Mouse (Mus musculus): ENCODE data around the gene Tmc5. TPM values are rescaled to one million over a fixed set of nuclear protein-coding genes. Genes with fewer than 3 reads are reported as not detected.

Gene Tmc5
- total and polyA plus RNA-seq, 3 experiments, result not detected

DNA sequence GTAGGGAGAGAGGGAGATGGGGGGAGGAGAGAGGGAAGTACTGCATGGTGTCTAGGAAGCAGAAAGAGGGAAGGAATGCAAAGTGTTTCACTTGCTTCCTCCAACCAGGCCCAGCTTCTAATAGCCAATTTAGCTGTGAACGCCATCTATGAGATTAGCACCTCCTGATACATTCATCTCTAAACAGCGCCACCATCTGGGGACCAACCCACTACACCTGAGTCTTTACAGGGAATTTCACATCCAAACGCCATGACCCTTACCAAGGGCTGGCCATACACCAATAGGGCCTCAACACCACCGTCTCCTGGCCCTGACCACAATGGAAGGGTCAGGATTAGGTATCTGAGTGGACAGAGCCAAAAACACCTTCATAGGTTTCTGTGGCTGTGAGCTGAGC lies 43.2 kb upstream of the Tmc5 start:
- peak; percentile 4 for DNase-seq (ENCODE audit: low read depth, low spot score)
- Histone ChIP-seq H3K4me3 (ENCODE audit: control insufficient read depth in 1 of 2, insufficient read depth in 1 of 2, low read depth in 2 of 2, low read length in 2 of 2) (no peak overlapping the region), H3K27me3 (ENCODE audit: control insufficient read depth in 1 of 2, insufficient read depth in 2 of 2, low read length in 2 of 2) (no peaks in the 10 kb centered on the region), H3K36me3 (ENCODE audit: control insufficient read depth in 1 of 2, insufficient read depth in 2 of 2, low read length in 2 of 2) (no peaks in the 10 kb centered on the region), H3K27ac (ENCODE audit: control insufficient read depth, low read depth, low read length) (no peak overlapping the region), H3K9me3 (replicated peaks; ENCODE audit: insufficient read depth, low read length) (no peaks in the 10 kb centered on the region), H3K79me2 (ENCODE audit: control insufficient read depth, insufficient read depth, low read length, poor library complexity) (no peaks in the 10 kb centered on the region), H3K4me1 (ENCODE audit: control insufficient read depth in 1 of 2, insufficient read depth in 2 of 2, low read length in 2 of 2) (no peaks in the 10 kb centered on the region), H3K9ac (ENCODE audit: control insufficient read depth, low read depth, low read length, poor library complexity, severe bottlenecking) (no peak overlapping the region)
- no peak for TF ChIP-seq TCF12 (IDR thresholded peaks at IDR 0.05; ENCODE audit: low read depth, low read length)
- no peak for TF ChIP-seq BHLHE40 (IDR thresholded peaks at IDR 0.05; ENCODE audit: borderline replicate concordance, low read depth, low read length)
- TF ChIP-seq SMC3 (IDR thresholded peaks at IDR 0.05; ENCODE audit: low read depth, low read length), result 0 out of 2 replicates have a peak, but pooled peaks have one; percentile 18
- TF ChIP-seq CTCF (IDR thresholded peaks at IDR 0.05 in 2 of 3, conservative IDR thresholded peaks at IDR 0.05 in 1 of 3; ENCODE audit: control insufficient read depth in 1 of 3, insufficient read depth in 1 of 3, low read depth in 2 of 3, low read length in 3 of 3, poor library complexity in 1 of 3, severe bottlenecking in 1 of 3), result peak; percentile 7 to 19 (median 12); a peak in 1 of 6 replicates

DNA sequence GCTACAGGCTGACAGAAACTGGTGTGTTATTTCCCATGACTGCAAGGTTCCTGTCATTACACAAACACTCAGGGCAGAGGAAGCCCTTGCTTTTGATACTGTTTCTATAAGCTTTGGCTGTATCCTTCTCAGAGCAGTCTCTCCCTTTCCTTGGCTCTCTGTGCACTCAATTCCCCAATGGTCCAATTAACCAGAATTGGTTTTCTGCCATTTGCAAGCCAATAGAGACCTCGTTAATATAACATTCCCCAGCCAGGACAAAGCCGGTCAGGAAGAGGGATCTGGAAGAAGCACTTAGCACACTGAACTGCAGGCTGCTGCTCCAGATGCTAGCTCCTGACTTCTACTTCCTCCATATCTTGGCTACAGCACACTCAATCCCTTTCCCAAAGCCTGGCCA lies 42.8 kb upstream of the Tmc5 start:
- no peak overlapping the region for H3K9ac ChIP-seq (ENCODE audit: control insufficient read depth, low read depth, low read length, poor library complexity, severe bottlenecking)
- DNase-seq (ENCODE audit: low read depth, low spot score), result no peak
- no peak overlapping the region for H3K4me3 ChIP-seq (ENCODE audit: control insufficient read depth in 1 of 2, insufficient read depth in 1 of 2, low read depth in 2 of 2, low read length in 2 of 2)
- H3K36me3 ChIP-seq (ENCODE audit: control insufficient read depth in 1 of 2, insufficient read depth in 2 of 2, low read length in 2 of 2), result no peaks in the 10 kb centered on the region
- no peaks in the 10 kb centered on the region for H3K9me3 ChIP-seq (replicated peaks; ENCODE audit: insufficient read depth, low read length)
- H3K27me3 ChIP-seq (ENCODE audit: control insufficient read depth in 1 of 2, insufficient read depth in 2 of 2, low read length in 2 of 2), result no peaks in the 10 kb centered on the region
- TF ChIP-seq CHD2 (IDR thresholded peaks at IDR 0.05; ENCODE audit: low read length), result no peak
- TF ChIP-seq POLR2AphosphoS2 (IDR thresholded peaks at IDR 0.05; ENCODE audit: low read length), result no peak
- no peak for TF ChIP-seq EP300 (IDR thresholded peaks at IDR 0.05; ENCODE audit: low read depth in 1 of 2, low read length in 2 of 2)
- no peak for TF ChIP-seq ZMIZ1 (IDR thresholded peaks at IDR 0.05; ENCODE audit: low read depth, low read length)
- no peak for TF ChIP-seq MYB (IDR thresholded peaks at IDR 0.05; ENCODE audit: low read depth, low read length)
- H3K4me1 ChIP-seq (ENCODE audit: control insufficient read depth in 1 of 2, insufficient read depth in 2 of 2, low read length in 2 of 2), result no peaks in the 10 kb centered on the region
- H3K79me2 ChIP-seq (ENCODE audit: control insufficient read depth, insufficient read depth, low read length, poor library complexity), result no peaks in the 10 kb centered on the region
- no peak overlapping the region for H3K27ac ChIP-seq (ENCODE audit: control insufficient read depth, low read depth, low read length)

DNA sequence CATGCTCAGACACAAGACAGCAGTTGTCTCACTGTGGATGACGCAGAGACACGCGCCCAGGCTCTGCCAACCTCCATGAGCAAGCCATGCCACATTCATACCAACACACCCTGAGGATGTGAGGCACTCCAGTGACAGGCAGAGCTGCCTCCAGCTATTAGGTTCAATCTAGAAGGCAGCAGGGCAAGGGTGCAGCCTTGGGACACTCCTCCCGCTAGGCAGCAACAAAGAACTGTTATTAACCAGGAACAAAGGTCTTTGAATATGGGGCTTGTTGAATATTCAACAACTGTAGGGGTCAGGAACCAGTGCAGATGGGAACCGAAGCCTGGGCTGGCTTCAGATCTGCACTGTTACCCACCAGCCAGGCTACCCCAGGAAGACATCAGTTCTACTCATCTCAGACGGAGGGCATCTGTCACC lies 28.0 kb upstream of the Tmc5 start:
- Histone ChIP-seq H3K79me2 (ENCODE audit: control insufficient read depth, insufficient read depth, low read length, poor library complexity) (no peaks in the 10 kb centered on the region), H3K4me3 (ENCODE audit: control insufficient read depth in 1 of 2, insufficient read depth in 1 of 2, low read depth in 2 of 2, low read length in 2 of 2) (no peak overlapping the region), H3K36me3 (ENCODE audit: control insufficient read depth in 1 of 2, insufficient read depth in 2 of 2, low read length in 2 of 2) (no peaks in the 10 kb centered on the region), H3K4me1 (ENCODE audit: control insufficient read depth in 1 of 2, insufficient read depth in 2 of 2, low read length in 2 of 2) (no peaks in the 10 kb centered on the region), H3K27me3 (ENCODE audit: control insufficient read depth in 1 of 2, insufficient read depth in 2 of 2, low read length in 2 of 2) (no peaks in the 10 kb centered on the region), H3K27ac (ENCODE audit: control insufficient read depth, low read depth, low read length) (no peak overlapping the region), H3K9ac (ENCODE audit: control insufficient read depth, low read depth, low read length, poor library complexity, severe bottlenecking) (no peak overlapping the region), H3K9me3 (replicated peaks; ENCODE audit: insufficient read depth, low read length) (no peaks in the 10 kb centered on the region)
- TF ChIP-seq TBP (IDR thresholded peaks at IDR 0.05; ENCODE audit: low read depth, low read length) (no peak), CHD2 (IDR thresholded peaks at IDR 0.05; ENCODE audit: low read length) (no peak)
- DNase-seq (ENCODE audit: low read depth, low spot score), result no peak

DNA sequence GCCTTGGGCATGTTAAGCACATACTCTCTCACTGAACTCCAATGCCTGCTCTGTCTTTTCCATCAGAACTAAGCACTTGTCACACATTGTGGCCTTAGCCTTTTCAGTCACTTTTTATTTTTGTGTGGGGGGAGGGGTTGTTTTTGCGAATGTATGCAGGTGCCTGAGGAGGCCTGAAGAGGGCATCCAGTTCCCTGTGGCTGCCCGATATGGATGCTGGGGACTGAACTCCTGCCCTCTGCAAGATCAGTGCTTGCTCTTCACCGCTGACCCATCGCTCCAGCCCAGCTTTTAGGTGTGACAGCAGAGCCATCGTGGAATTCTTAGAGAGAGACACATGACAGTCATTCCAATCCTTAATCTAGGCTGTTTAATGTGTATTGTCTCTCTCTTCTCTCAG lies 25.7 kb upstream of the Tmc5 start:
- TF ChIP-seq KAT2A (conservative IDR thresholded peaks at IDR 0.05; ENCODE audit: low read depth, low read length) (no peak), ZNF384 (IDR thresholded peaks at IDR 0.05; ENCODE audit: low read depth, low read length) (no peak)
- DNase-seq (ENCODE audit: low read depth, low spot score), result no peak
- Histone ChIP-seq H3K27ac (ENCODE audit: control insufficient read depth, low read depth, low read length) (no peak overlapping the region), H3K79me2 (ENCODE audit: control insufficient read depth, insufficient read depth, low read length, poor library complexity) (no peaks in the 10 kb centered on the region), H3K9me3 (replicated peaks; ENCODE audit: insufficient read depth, low read length) (no peaks in the 10 kb centered on the region), H3K4me1 (ENCODE audit: control insufficient read depth in 1 of 2, insufficient read depth in 2 of 2, low read length in 2 of 2) (no peaks in the 10 kb centered on the region), H3K9ac (ENCODE audit: control insufficient read depth, low read depth, low read length, poor library complexity, severe bottlenecking) (no peak overlapping the region), H3K36me3 (ENCODE audit: control insufficient read depth in 1 of 2, insufficient read depth in 2 of 2, low read length in 2 of 2) (no peaks in the 10 kb centered on the region), H3K4me3 (ENCODE audit: control insufficient read depth in 1 of 2, insufficient read depth in 1 of 2, low read depth in 2 of 2, low read length in 2 of 2) (no peak overlapping the region), H3K27me3 (ENCODE audit: control insufficient read depth in 1 of 2, insufficient read depth in 2 of 2, low read length in 2 of 2) (no peaks in the 10 kb centered on the region)
